Mouse (Mus musculus): ENCODE measurements around the gene Olfr140. TPM values are rescaled to one million over a fixed set of nuclear protein-coding genes. Genes with fewer than 3 reads are reported as not detected.

Olfr140 gene
- polyA plus RNA-seq, 1 experiment = not detected

Other genes starting within 250 kb of the Olfr140 start
- gene Olfr1256, start 222.0 kb downstream of the Olfr140 start, polyA plus RNA-seq (2012; fragmentation: generic; extraction: Trizol) = not detected
- not detected for gene Olfr48, start 215.4 kb downstream of the Olfr140 start, polyA plus RNA-seq (2012; fragmentation: generic; extraction: Trizol)
- gene Olfr1257, start 185.2 kb downstream of the Olfr140 start, polyA plus RNA-seq (2012; fragmentation: generic; extraction: Trizol) = not detected
- 0.17 TPM for gene Olfr1258, start 136.3 kb downstream of the Olfr140 start, polyA plus RNA-seq (2012; fragmentation: generic; extraction: Trizol)
- gene Olfr1259, start 114.9 kb downstream of the Olfr140 start, polyA plus RNA-seq (2012; fragmentation: generic; extraction: Trizol) = 0.59 TPM
- 0.05 TPM for gene Olfr1260, start 89.3 kb downstream of the Olfr140 start, polyA plus RNA-seq (2012; fragmentation: generic; extraction: Trizol)
- gene Olfr1261, start 72.4 kb downstream of the Olfr140 start, polyA plus RNA-seq (2012; fragmentation: generic; extraction: Trizol) = not detected
- gene Olfr1262, start 63.4 kb downstream of the Olfr140 start, polyA plus RNA-seq (2012; fragmentation: generic; extraction: Trizol) = not detected
- 0.02 TPM for gene Olfr1263, start 51.5 kb downstream of the Olfr140 start, polyA plus RNA-seq (2012; fragmentation: generic; extraction: Trizol)
- gene Olfr1264, start 38.0 kb downstream of the Olfr140 start, polyA plus RNA-seq (2012; fragmentation: generic; extraction: Trizol) = not detected
- gene Olfr1265, start 28.3 kb downstream of the Olfr140 start, polyA plus RNA-seq (2012; fragmentation: generic; extraction: Trizol) = not detected
- not detected for gene Olfr1269, start 57.8 kb upstream of the Olfr140 start, polyA plus RNA-seq (2012; fragmentation: generic; extraction: Trizol)
- not detected for gene Olfr32, start 78.7 kb upstream of the Olfr140 start, polyA plus RNA-seq (2012; fragmentation: generic; extraction: Trizol)
- not detected for gene Olfr1270, start 89.5 kb upstream of the Olfr140 start, polyA plus RNA-seq (2012; fragmentation: generic; extraction: Trizol)
- not detected for gene Olfr1506, start 160.9 kb upstream of the Olfr140 start, polyA plus RNA-seq (2012; fragmentation: generic; extraction: Trizol)
- gene Olfr142, start 194.0 kb upstream of the Olfr140 start, polyA plus RNA-seq (2012; fragmentation: generic; extraction: Trizol) = not detected
- gene Olfr1271, start 207.4 kb upstream of the Olfr140 start, polyA plus RNA-seq (2012; fragmentation: generic; extraction: Trizol) = not detected
- not detected for gene Olfr1272, start 229.2 kb upstream of the Olfr140 start, polyA plus RNA-seq (2012; fragmentation: generic; extraction: Trizol)

Data from myocyte (in vitro differentiated cells).